Mouse (Mus musculus): Measurements from ENCODE around the gene Gmfb. TPM values are rescaled to one million over a fixed set of nuclear protein-coding genes. Genes with fewer than 3 reads are reported as not detected.

Gene Gmfb
- polyA plus RNA-seq, 1 experiment from 2014 or later, result 58.5 TPM

GRCm38 (mm10) chr14:46781086-46781485 is 41.0 kb downstream of the Gmfb start:
- no peaks in the 10 kb centered on the region for H3K27me3 ChIP-seq (replicated peaks; ENCODE audit: control insufficient read depth, insufficient read depth, low read length)
- peaks cover 65% of the 10 kb centered on the region for H3K36me3 ChIP-seq (ENCODE audit: control insufficient read depth, insufficient read depth, low read length)
- H3K4me3 ChIP-seq (ENCODE audit: low read depth, low read length), result no peak overlapping the region
- DNase-seq (ENCODE audit: low spot score) (no peak), ATAC-seq (replicated peaks; ENCODE audit: low FRiP score, low TSS enrichment, low read depth) (no peak)
- peaks cover 7% of the 10 kb centered on the region for H3K9me3 ChIP-seq (ENCODE audit: control insufficient read depth, low read length)
- no peak overlapping the region for H3K27ac ChIP-seq (ENCODE audit: low read depth)
- WGBS, result 93% methylated on average over 7 of the region's 7 CpGs
- no peak overlapping the region for H3K4me2 ChIP-seq (ENCODE audit: low read length)
- no peak overlapping the region for H3K9ac ChIP-seq (ENCODE audit: low read length)
- 0 out of 2 replicates have a peak, but pooled peaks cover 2% of the 10 kb centered on the region for H3K4me1 ChIP-seq (replicated peaks; ENCODE audit: control insufficient read depth, insufficient read depth, low read length)

DNA sequence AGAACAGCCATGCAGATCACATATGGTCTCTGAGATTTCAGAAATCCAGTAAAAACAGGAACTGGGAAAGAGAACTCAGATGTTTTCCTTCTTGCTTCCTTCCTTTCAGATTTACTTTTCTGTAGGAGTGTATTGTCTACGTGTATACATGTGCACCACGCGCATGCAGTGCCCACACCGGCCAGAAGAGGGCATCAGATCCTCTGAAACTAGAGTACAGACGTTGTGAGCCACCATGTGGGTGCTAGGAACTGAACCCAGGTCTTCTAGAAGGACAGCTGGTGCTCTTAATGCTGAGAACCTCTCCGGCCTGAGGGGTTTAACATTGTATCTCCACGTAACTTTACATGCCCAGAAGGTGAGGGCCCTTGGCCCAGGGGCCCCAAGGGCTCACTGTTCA is 42.8 kb downstream of the Gmfb start:
- no peaks in the 10 kb centered on the region for H3K4me1 ChIP-seq (replicated peaks; ENCODE audit: control insufficient read depth, insufficient read depth, low read length)
- 94% methylated on average over 7 of the region's 7 CpGs for WGBS
- no peak overlapping the region for H3K4me3 ChIP-seq (ENCODE audit: low read depth, low read length)
- peaks cover 7% of the 10 kb centered on the region for H3K9me3 ChIP-seq (ENCODE audit: control insufficient read depth, low read length)
- no peak for ATAC-seq (replicated peaks; ENCODE audit: low FRiP score, low TSS enrichment, low read depth)
- DNase-seq (ENCODE audit: low spot score), result no peak
- no peak overlapping the region for H3K27ac ChIP-seq (ENCODE audit: low read depth)
- no peak overlapping the region for H3K9ac ChIP-seq (ENCODE audit: low read length)
- no peak overlapping the region for H3K4me2 ChIP-seq (ENCODE audit: low read length)
- no peaks in the 10 kb centered on the region for H3K27me3 ChIP-seq (replicated peaks; ENCODE audit: control insufficient read depth, insufficient read depth, low read length)
- peaks cover 84% of the 10 kb centered on the region for H3K36me3 ChIP-seq (ENCODE audit: control insufficient read depth, insufficient read depth, low read length)

DNA sequence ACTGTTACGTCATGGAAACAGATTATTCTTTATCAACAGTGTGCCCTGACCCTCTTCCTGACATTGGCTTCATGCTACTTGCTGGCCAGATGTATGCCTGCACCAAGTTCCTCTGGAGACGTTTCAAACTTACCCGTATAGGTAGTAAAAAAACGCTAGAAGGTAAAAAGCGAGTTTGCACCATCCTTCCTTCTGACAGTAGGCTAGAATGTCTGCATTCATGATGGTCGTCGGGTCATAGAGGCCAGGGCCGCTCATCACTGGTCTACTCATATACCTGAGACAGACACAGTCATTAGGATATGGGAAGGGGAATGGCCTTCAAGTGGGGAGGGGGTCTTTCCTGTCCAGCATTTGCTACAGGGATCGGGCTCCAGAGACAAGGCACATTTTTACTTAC is 43.3 kb downstream of the Gmfb start:
- Histone ChIP-seq H3K36me3 (ENCODE audit: control insufficient read depth, insufficient read depth, low read length) (peaks cover 85% of the 10 kb centered on the region), H3K4me3 (ENCODE audit: low read depth, low read length) (no peak overlapping the region), H3K27ac (ENCODE audit: low read depth) (no peak overlapping the region), H3K27me3 (replicated peaks; ENCODE audit: control insufficient read depth, insufficient read depth, low read length) (no peaks in the 10 kb centered on the region), H3K9ac (ENCODE audit: low read length) (no peak overlapping the region), H3K4me1 (replicated peaks; ENCODE audit: control insufficient read depth, insufficient read depth, low read length) (no peaks in the 10 kb centered on the region), H3K4me2 (ENCODE audit: low read length) (no peak overlapping the region), H3K9me3 (ENCODE audit: control insufficient read depth, low read length) (peaks cover 7% of the 10 kb centered on the region)
- ATAC-seq (replicated peaks; ENCODE audit: low FRiP score, low TSS enrichment, low read depth) (no peak), DNase-seq (ENCODE audit: low spot score) (no peak)
- 92% methylated on average over 9 of the region's 9 CpGs for WGBS

DNA sequence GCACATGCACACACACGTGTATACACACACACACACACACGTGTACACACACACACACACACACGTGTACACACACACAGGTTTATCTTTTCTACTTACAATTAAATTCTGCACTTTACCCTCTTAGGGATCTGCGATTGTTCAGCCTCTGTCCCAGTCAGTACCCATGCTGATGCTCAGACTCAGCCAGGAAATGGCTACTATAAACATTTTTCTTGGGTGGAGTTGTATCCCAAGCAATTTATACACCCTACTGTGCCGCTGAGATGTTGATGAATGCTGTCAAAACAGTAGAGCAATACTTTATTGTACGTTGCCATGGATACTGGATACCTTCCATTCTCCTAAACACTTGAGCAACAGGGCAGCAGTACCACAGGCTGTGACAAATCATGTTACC is 52.0 kb downstream of the Gmfb start:
- Histone ChIP-seq H3K27me3 (replicated peaks; ENCODE audit: control insufficient read depth, insufficient read depth, low read length) (no peaks in the 10 kb centered on the region), H3K9me3 (ENCODE audit: control insufficient read depth, low read length) (no peaks in the 10 kb centered on the region), H3K4me2 (ENCODE audit: low read length) (no peak overlapping the region), H3K4me1 (replicated peaks; ENCODE audit: control insufficient read depth, insufficient read depth, low read length) (no peaks in the 10 kb centered on the region), H3K9ac (ENCODE audit: low read length) (no peak overlapping the region), H3K36me3 (ENCODE audit: control insufficient read depth, insufficient read depth, low read length) (peaks cover 80% of the 10 kb centered on the region), H3K4me3 (ENCODE audit: low read depth, low read length) (no peak overlapping the region), H3K27ac (ENCODE audit: low read depth) (no peak overlapping the region)
- WGBS, result 67% methylated on average over 6 of the region's 6 CpGs
- ATAC-seq (replicated peaks; ENCODE audit: low FRiP score, low TSS enrichment, low read depth) (no peak), DNase-seq (ENCODE audit: low spot score) (no peak)

- 88% methylated on average over 12 of the region's 12 CpGs for WGBS
- Histone ChIP-seq H3K4me3 (ENCODE audit: low read depth, low read length) (no peak overlapping the region), H3K27ac (ENCODE audit: low read depth) (no peak overlapping the region), H3K27me3 (replicated peaks; ENCODE audit: control insufficient read depth, insufficient read depth, low read length) (no peaks in the 10 kb centered on the region), H3K4me2 (ENCODE audit: low read length) (no peak overlapping the region), H3K9me3 (ENCODE audit: control insufficient read depth, low read length) (no peaks in the 10 kb centered on the region), H3K9ac (ENCODE audit: low read length) (no peak overlapping the region), H3K4me1 (replicated peaks; ENCODE audit: control insufficient read depth, insufficient read depth, low read length) (no peaks in the 10 kb centered on the region), H3K36me3 (ENCODE audit: control insufficient read depth, insufficient read depth, low read length) (peaks cover 65% of the 10 kb centered on the region)
- DNase-seq (ENCODE audit: low spot score) (no peak), ATAC-seq (replicated peaks; ENCODE audit: low FRiP score, low TSS enrichment, low read depth) (no peak)
These were observed 54.9 kb downstream of the Gmfb start for GRCm38 (mm10) chr14:46767116-46767515.

- ATAC-seq (replicated peaks; ENCODE audit: low FRiP score, low TSS enrichment, low read depth), result no peak
- peak; percentile 55 for DNase-seq (ENCODE audit: low spot score)
- peak overlapping the region; percentile 58 for H3K9ac ChIP-seq (ENCODE audit: low read length)
- WGBS, result 52% methylated on average over 6 of the region's 6 CpGs
- H3K36me3 ChIP-seq (ENCODE audit: control insufficient read depth, insufficient read depth, low read length), result 0 out of 2 replicates have a peak, but pooled peaks cover 10% of the 10 kb centered on the region
- no peak overlapping the region for H3K27ac ChIP-seq (ENCODE audit: low read depth)
- H3K4me2 ChIP-seq (ENCODE audit: low read length), result peak overlapping the region; percentile 80
- no peaks in the 10 kb centered on the region for H3K27me3 ChIP-seq (replicated peaks; ENCODE audit: control insufficient read depth, insufficient read depth, low read length)
- H3K9me3 ChIP-seq (ENCODE audit: control insufficient read depth, low read length), result no peaks in the 10 kb centered on the region
- H3K4me3 ChIP-seq (ENCODE audit: low read depth, low read length), result peak overlapping the region; percentile 62
- peaks cover 10% of the 10 kb centered on the region; the same call in 1 of the 2 replicates for H3K4me1 ChIP-seq (replicated peaks; ENCODE audit: control insufficient read depth, insufficient read depth, low read length)
These were observed 60.9 kb downstream of the Gmfb start for GRCm38 (mm10) chr14:46761186-46761585.

GRCm38 (mm10) chr14:46760355-46761029 is 61.5 kb downstream of the Gmfb start, which contains the start of gene Cdkn3:
Gene Cdkn3 (plus strand): TSS chr14:46760541.
- peak within 1 kb of the TSS; percentile 80 for H3K4me2 ChIP-seq (ENCODE audit: low read length)
- under 1% methylated on average over 54 of the region's 54 CpGs for WGBS
- DNase-seq (ENCODE audit: low spot score), result peak; percentile 90
- H3K9me3 ChIP-seq (ENCODE audit: control insufficient read depth, low read length), result no peaks in the 10 kb centered on the region
- no peaks in the 10 kb centered on the region for H3K27me3 ChIP-seq (replicated peaks; ENCODE audit: control insufficient read depth, insufficient read depth, low read length)
- peaks cover 10% of the 10 kb centered on the region; the same call in 1 of the 2 replicates for H3K4me1 ChIP-seq (replicated peaks; ENCODE audit: control insufficient read depth, insufficient read depth, low read length)
- peak within 1 kb of the TSS; percentile 62 for H3K4me3 ChIP-seq (ENCODE audit: low read depth, low read length)
- H3K36me3 ChIP-seq (ENCODE audit: control insufficient read depth, insufficient read depth, low read length), result 0 out of 2 replicates have a peak, but pooled peaks cover 10% of the 10 kb centered on the region
- H3K27ac ChIP-seq (ENCODE audit: low read depth), result peak within 1 kb of the TSS; percentile 24; the same call in 1 of the 2 replicates
- H3K9ac ChIP-seq (ENCODE audit: low read length), result peak within 1 kb of the TSS; percentile 58
- peak; percentile 99 for ATAC-seq (replicated peaks; ENCODE audit: low FRiP score, low TSS enrichment, low read depth)

DNA sequence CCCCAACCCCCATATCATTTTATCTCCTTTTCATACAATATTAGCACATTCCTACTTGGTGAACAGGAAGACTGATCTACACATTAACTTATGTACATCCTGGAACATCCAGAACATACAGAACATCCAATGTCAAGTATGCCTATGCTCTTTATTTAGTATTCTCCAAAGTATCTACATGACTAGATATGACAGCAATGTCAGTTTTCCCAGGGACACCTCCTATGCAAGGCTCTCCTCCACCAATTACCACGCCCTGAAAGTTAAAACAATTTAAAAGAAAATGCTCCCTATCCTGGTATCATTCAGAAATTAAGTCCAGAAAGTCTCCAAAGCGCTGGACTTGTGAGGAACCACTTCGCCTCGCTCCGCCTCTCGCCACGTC is 62.1 kb downstream of the Gmfb start:
- H3K27me3 ChIP-seq (replicated peaks; ENCODE audit: control insufficient read depth, insufficient read depth, low read length), result no peaks in the 10 kb centered on the region
- no peak; the same call in 1 of the 2 replicates for ATAC-seq (replicated peaks; ENCODE audit: low FRiP score, low TSS enrichment, low read depth)

More for the DNA sequence above, 62.1 kb downstream of the Gmfb start:
- no peak for DNase-seq (ENCODE audit: low spot score)
- Histone ChIP-seq H3K4me3 (ENCODE audit: low read depth, low read length) (peak overlapping the region; percentile 62), H3K27ac (ENCODE audit: low read depth) (no peak overlapping the region), H3K4me1 (replicated peaks; ENCODE audit: control insufficient read depth, insufficient read depth, low read length) (peaks cover 10% of the 10 kb centered on the region; the same call in 1 of the 2 replicates), H3K4me2 (ENCODE audit: low read length) (peak overlapping the region; percentile 80), H3K9ac (ENCODE audit: low read length) (no peak overlapping the region), H3K9me3 (ENCODE audit: control insufficient read depth, low read length) (no peaks in the 10 kb centered on the region), H3K36me3 (ENCODE audit: control insufficient read depth, insufficient read depth, low read length) (0 out of 2 replicates have a peak, but pooled peaks cover 10% of the 10 kb centered on the region)
- 2% methylated on average over 7 of the region's 7 CpGs for WGBS

All from intestine, embryonic 14.5 days (tissue).